Mouse (Mus musculus): ENCODE measurements around the gene Drd2.

GRCm38 (mm10) chr9:49396006-49396405, 55.6 kb downstream of the Drd2 start:
- TF ChIP-seq CTCF (IDR thresholded peaks at IDR 0.05; ENCODE audit: low read depth) = no peak
- no peak for TF ChIP-seq EP300 (IDR thresholded peaks at IDR 0.05; ENCODE audit: low read depth)
